Mouse (Mus musculus) spleen, postnatal 36 days (tissue): ENCODE measurements around the gene Gm20518.

Experiments
- DNase-seq, 2 experiments: peaks; one replicate each; pipeline ENCODE4 v3.0.0; 2022; ENCODE audit warnings: low spot score in 2 of 2, mixed read lengths in 1 of 2

The Gm20518 gene

GRCm38 (mm10) chr16:17896091-17896490 lies 4.6 kb upstream of the Gm20518 start:
- no peak for DNase-seq

DNA sequence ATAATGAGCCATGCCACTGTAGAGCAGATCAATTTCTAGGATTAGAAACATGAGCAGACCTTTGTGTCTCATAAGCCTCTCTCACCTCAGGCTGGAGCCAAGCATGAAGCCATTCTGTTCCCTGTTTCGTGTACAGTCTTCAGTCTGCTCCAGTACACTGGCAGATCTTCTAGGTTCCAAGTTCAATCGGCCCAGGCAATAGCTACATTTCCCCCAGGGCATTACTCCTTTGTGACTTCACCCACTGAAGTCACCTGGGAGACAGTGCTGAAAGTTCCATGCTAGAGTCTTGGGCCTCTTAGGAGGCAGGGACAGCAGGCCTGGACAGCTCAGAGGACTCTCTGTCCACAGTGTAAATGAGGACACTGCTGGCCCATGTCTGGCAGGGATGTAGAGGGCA lies 2.5 kb upstream of the Gm20518 start, which contains the start of gene Tssk1:
TSS of gene Tssk1 (plus strand) at position 301 of the 400 bp plus-strand sequence.
- no peak for DNase-seq

GRCm38 (mm10) chr16:17892606-17893005 lies 1.1 kb upstream of the Gm20518 start:
- no peak for DNase-seq

DNA sequence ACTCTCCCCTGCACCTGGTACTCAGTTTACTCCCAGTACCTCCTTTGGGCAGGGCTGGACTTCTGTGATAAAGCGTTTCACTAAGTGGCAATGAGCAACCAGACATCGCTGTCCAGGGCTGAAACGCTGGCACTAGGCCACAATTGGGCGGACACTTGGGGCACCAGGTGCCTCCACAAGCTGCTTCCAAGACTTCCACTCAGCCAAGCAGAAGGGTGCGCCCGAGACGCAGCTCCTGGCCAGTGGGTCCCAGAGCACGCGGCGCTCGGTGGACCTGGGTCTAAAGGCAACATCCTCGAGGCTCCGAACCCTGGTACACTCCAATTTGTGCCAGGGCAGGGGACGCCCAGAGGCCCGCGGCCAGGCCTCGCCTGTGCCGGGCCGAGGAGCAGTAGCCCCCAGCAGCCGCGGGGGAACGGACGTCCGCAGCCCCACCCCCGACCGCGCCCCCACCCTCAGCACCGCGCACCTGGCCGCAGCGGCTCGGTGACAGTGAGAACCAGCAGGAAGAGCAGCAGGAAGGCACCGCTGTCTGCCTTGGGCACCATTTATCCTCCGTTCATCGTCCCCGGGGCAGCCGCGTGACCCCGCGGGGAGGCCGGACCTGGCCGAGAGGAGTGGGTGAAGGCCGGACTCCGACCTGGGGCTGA lies 429 bp downstream of the Gm20518 start:
- peak; percentile 59 to 75 for DNase-seq

DNA sequence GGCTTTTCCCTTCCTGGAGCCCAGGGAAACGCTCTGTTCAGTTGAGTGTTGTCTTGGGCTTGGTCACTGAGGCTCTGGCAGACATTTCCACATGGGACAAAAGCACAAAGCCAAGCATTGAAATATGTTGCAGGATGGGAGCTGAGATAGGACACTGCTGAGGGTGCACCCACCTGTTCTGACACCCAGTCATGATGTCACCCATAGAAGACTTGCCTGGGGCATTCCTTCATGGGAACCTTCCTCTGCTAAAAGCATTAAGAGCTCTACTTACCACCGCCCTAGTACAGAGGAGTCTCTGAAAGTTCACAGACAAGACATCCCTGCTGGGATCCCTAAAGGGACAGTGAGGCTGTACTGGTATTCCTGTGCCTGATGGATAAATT lies 1.1 kb downstream of the Gm20518 start:
- no peak for DNase-seq

GRCm38 (mm10) chr16:17889689-17890341 lies 1.7 kb downstream of the Gm20518 start:
- DNase-seq: no peak

DNA sequence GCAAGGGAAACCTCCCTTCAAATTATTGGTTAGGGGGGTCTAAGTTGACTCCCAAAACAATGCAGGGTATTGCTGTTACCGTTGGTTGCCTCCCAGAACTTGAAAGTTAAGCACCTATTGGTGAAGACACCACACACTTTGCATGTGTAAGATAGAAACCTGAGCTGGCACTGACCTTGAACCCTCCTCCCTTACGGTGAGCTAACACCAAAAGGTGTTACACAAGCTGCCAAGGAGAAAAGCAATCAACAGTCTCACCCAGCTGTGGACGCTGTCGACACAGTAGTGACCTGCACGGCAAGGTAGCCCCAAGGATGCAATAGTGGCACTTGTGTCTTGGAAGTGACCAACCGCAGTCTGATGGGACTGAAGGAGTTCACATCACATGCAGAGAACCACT lies 7.4 kb downstream of the Gm20518 start:
- DNase-seq: no peak

DNA sequence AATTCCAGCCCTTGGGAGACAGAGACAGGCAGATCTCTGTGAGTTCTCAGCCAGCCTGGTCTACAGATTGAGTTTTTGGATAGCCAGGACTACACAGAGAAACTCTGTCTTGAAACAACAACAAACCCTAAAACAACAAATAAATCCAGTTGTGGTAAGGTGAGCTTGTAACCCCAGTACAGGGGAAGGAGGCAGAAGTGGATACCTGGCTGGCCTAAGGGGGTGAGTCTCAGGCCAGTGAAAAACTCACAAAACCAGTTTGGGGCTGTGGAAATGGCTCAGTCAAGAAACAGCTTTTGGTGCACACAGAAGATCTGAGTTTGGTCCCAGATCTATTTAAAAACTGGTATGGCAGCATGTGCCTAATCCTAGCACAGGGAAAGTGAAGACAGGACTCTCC lies 9.3 kb downstream of the Gm20518 start:
- no peak for DNase-seq

DNA sequence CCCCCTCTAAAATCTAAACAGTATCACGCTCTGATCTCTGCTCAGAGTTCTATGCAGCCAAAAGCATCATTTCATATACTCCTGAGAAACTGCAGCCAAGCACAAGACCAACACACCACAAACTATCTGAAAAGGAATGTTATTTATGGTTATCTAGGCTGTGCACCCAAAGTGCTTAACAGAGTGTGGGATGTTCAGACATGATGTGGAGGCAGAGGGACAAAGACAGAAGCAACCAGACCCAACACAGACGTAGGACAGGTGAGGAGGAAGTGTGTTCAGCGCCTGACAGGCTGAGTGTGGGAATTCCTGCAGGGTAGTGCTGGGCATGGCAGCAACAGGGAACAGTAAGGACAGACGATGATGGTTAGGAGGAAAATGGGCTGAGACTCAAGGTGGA lies 11.9 kb downstream of the Gm20518 start:
- DNase-seq: no peak

GRCm38 (mm10) chr16:17876096-17876495 lies 15.4 kb downstream of the Gm20518 start:
- no peak for DNase-seq

DNA sequence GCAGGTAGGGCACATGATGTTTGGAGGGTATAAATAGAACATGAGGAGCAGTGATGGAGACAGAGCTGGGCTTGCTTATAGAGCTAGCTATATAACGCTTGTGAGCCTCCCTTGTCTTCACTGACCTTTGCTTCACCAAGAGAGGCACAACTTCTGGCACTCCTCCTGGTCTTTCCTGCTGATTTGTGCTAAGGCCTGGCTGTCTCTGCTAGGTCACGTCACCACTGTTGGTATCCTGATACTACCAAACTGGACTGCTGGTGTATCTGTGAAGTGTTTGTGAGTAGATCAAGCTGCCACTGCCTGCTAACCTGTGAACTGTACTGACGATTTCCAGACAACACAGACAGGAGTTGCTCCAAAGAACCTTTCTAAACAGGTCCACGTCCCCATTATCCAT lies 16.3 kb downstream of the Gm20518 start:
- no peak for DNase-seq

- no peak for DNase-seq
Measured at GRCm38 (mm10) chr16:17872995-17873394, 18.5 kb downstream of the Gm20518 start.

DNA sequence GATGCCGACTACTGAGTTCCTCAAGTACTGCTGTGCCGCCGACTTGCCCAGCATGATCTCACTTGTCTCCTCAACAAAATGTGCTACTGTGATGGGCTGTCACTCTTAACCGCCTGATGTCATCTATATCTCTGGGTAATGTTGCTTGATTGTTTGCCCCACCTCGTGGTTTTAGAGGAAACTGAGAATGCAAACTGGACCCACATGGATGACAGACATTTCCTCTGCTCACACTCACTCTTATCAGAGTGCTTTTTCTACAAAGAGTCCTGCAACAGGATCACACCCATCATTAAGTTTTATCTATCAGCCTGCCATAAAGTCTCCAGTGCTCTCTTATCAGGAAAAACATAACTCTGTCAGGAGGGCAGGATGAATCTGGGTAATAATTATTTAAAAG lies 20.2 kb downstream of the Gm20518 start:
- DNase-seq: no peak

GRCm38 (mm10) chr16:17865770-17866169 lies 25.7 kb downstream of the Gm20518 start:
- no peak for DNase-seq

- DNase-seq: no peak
Measured at GRCm38 (mm10) chr16:17865293-17865692, 26.2 kb downstream of the Gm20518 start.

GRCm38 (mm10) chr16:17858592-17858991 lies 32.9 kb downstream of the Gm20518 start:
- no peak for DNase-seq

GRCm38 (mm10) chr16:17857157-17857556 lies 34.3 kb downstream of the Gm20518 start:
- DNase-seq: no peak

- DNase-seq: no peak
Measured at GRCm38 (mm10) chr16:17853263-17853662, 38.2 kb downstream of the Gm20518 start.

GRCm38 (mm10) chr16:17851860-17852259 lies 39.6 kb downstream of the Gm20518 start:
- no peak for DNase-seq

GRCm38 (mm10) chr16:17851331-17851730 lies 40.1 kb downstream of the Gm20518 start:
- DNase-seq: no peak

GRCm38 (mm10) chr16:17849486-17849885 lies 42.0 kb downstream of the Gm20518 start:
- DNase-seq: no peak

GRCm38 (mm10) chr16:17848928-17849327 lies 42.5 kb downstream of the Gm20518 start:
- peak in 1 of 2 experiments; percentile 18 for DNase-seq

DNA sequence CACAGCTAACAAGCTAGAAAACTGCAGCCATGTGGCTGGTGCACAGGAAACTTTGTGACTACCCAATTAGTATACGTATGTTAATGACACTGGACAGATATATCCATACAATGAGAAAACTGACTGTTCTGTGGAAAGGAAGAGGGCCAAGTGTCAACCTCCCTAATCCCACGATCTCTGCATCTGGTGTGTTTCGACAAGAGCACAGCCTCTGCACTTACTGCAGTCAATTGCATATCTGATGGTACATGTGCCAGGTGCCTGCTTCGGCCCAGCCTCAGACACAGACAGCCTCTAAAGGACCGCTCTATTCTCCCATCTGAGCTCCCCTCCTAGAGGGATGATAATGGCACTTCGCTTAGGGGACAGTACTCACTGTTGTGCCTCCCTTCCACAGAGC lies 43.0 kb downstream of the Gm20518 start:
- DNase-seq: no peak
